In the genomic region with DNA sequence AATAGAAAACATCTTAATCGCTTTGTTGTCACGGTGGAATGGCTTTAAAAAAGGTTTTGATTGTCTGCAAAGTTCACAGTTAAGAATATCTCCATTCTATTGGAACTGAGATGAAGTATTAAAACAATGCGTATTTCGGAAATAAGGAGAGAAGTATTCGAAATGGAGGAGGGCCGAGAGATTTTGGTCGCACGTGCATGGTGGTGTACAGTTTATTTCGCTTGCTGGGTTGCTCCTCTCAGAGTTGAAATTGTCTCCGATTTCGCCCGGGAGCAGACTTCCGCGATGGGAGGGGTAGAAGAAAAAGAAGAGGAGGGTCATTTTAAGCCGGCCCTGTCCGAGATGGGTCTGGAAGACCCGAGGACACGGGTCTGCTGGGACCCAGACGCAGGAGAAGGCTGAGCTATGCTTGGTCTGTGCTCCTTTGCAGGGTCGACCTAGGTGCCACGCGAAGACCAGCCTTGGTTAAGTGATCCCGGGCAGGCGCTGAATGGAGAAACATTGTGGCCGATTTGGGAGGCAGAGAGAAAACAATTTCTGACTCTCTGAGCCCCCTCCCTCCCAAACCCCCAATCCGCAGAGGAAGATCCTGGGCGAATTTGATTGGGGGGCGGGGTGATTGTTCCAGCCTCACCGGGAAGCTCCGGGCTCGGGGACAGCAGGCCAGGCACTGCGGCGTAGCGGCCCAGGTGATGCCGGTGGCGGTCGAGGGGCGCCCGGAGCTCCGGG, we compare ENCODE assay signal across 8 mouse cellular contexts. TPM values are rescaled to one million over a fixed set of nuclear protein-coding genes. Genes with fewer than 3 reads are reported as not detected.
DNase-seq lines count a peak whose midpoint lies in the region; ATAC-seq lines count a peak whose summit lies in the region.

No protein-coding gene starts in this region.

- H3K9me3 ChIP-seq in embryonic facial prominence, embryonic 11.5 days (replicated peaks; ENCODE audit: control insufficient read depth, low read length) = no peaks in the 10 kb centered on the region
- H3K9me3 ChIP-seq in hindbrain, embryonic 12.5 days (replicated peaks) = no peaks in the 10 kb centered on the region
- H3K9me3 ChIP-seq in neural tube, embryonic 13.5 days = no peaks in the 10 kb centered on the region

- under 1% methylated on average over 40 of the region's 40 CpGs for WGBS in embryonic facial prominence, embryonic 11.5 days
- 2% methylated on average over 40 of the region's 40 CpGs for WGBS in hindbrain, embryonic 12.5 days
- under 1% methylated on average over 39 of the region's 40 CpGs for WGBS in neural tube, embryonic 13.5 days

- H3K27ac ChIP-seq in embryonic facial prominence, embryonic 11.5 days (replicated peaks; ENCODE audit: low read depth, low read length) = peak overlapping the region; percentile 98
- H3K27ac ChIP-seq in hindbrain, embryonic 12.5 days = peak overlapping the region; percentile 99
- H3K27ac ChIP-seq in neural tube, embryonic 13.5 days (replicated peaks) = peak overlapping the region; percentile 100

- peak overlapping the region; percentile 99 for H3K4me2 ChIP-seq in embryonic facial prominence, embryonic 11.5 days (ENCODE audit: low read depth, low read length)
- peak overlapping the region; percentile 73 for H3K4me2 ChIP-seq in hindbrain, embryonic 12.5 days (replicated peaks)
- peak overlapping the region; percentile 99 for H3K4me2 ChIP-seq in neural tube, embryonic 13.5 days

- peak overlapping the region; percentile 99 for H3K9ac ChIP-seq in embryonic facial prominence, embryonic 11.5 days (replicated peaks; ENCODE audit: low read length)
- H3K9ac ChIP-seq in hindbrain, embryonic 12.5 days = peak overlapping the region; percentile 100
- H3K9ac ChIP-seq in neural tube, embryonic 13.5 days = peak overlapping the region; percentile 100

- no peak for ATAC-seq in embryonic facial prominence, embryonic 11.5 days (replicated peaks; ENCODE audit: insufficient number of reproducible peaks, low FRiP score, low TSS enrichment, low read depth)
- ATAC-seq in hindbrain, embryonic 12.5 days (ENCODE audit: low FRiP score) = no peak
- ATAC-seq in neural tube, embryonic 13.5 days (ENCODE audit: low read depth) = no peak

- peak; percentile 70 to 73 for DNase-seq in left cerebral cortex, postnatal 36 days (ENCODE audit: low spot score in 2 of 2)
- DNase-seq in left cerebral cortex, adult 11 months (ENCODE audit: low spot score) = no peak
- DNase-seq in adipocyte (ENCODE audit: low spot score) (peak; percentile 69), liver (peak; percentile 51)
- DNase-seq in embryonic facial prominence, embryonic 11.5 days (ENCODE audit: low spot score) = peak; percentile 85
- DNase-seq in natural killer cell, adult 2 months (ENCODE audit: low spot score in 2 of 2) = no peak

- H3K4me3 ChIP-seq in embryonic facial prominence, embryonic 11.5 days (ENCODE audit: low read depth, low read length) = peak overlapping the region; percentile 91
- peak overlapping the region; percentile 79 for H3K4me3 ChIP-seq in hindbrain, embryonic 12.5 days
- peak overlapping the region; percentile 79 for H3K4me3 ChIP-seq in neural tube, embryonic 13.5 days

- no peaks in the 10 kb centered on the region; the same call in 1 of the 2 replicates for H3K36me3 ChIP-seq in embryonic facial prominence, embryonic 11.5 days (replicated peaks; ENCODE audit: control insufficient read depth, insufficient read depth, low read depth, low read length)
- H3K36me3 ChIP-seq in hindbrain, embryonic 12.5 days = 0 out of 2 replicates have a peak, but pooled peaks cover 5% of the 10 kb centered on the region
- H3K36me3 ChIP-seq in neural tube, embryonic 13.5 days = no peaks in the 10 kb centered on the region

- H3K4me1 ChIP-seq in embryonic facial prominence, embryonic 11.5 days (ENCODE audit: control insufficient read depth, insufficient read depth, low read length) = peaks cover 10% of the 10 kb centered on the region
- peaks cover 28% of the 10 kb centered on the region for H3K4me1 ChIP-seq in hindbrain, embryonic 12.5 days
- peaks cover 40% of the 10 kb centered on the region for H3K4me1 ChIP-seq in neural tube, embryonic 13.5 days (replicated peaks)

- intact Hi-C loops in left cerebral cortex, postnatal 36 days (cut with DNase I) = loop anchor here (2.0 kb wide), 1 partner anchor 71 kb away; no protein-coding TSS in a partner anchor

- no peaks in the 10 kb centered on the region for H3K27me3 ChIP-seq in embryonic facial prominence, embryonic 11.5 days (ENCODE audit: control insufficient read depth, insufficient read depth, low read length)
- no peaks in the 10 kb centered on the region for H3K27me3 ChIP-seq in hindbrain, embryonic 12.5 days
- H3K27me3 ChIP-seq in neural tube, embryonic 13.5 days = no peaks in the 10 kb centered on the region

RNA-seq across cellular contexts. Expression of gene Bahcc1, which starts 2.8 kb away (rescaled TPM):
- total RNA-seq in left cerebral cortex, postnatal 36 days (2021) = 10 to 100 TPM; 15.3 to 20.9 TPM
- 13.5 and 15.2 TPM in 2 replicates for polyA plus RNA-seq in embryonic facial prominence, embryonic 11.5 days (2014; fragmentation: Nextera tagmentation; extraction: Ambion mirVana)
- 21.9 and 23.8 TPM in 2 replicates for polyA plus RNA-seq in hindbrain, embryonic 12.5 days (2016; fragmentation: Nextera tagmentation; extraction: Ambion mirVana)
- polyA plus RNA-seq in neural tube, embryonic 13.5 days (2015; fragmentation: Nextera tagmentation; extraction: Ambion mirVana) = 13.6 and 15.3 TPM in 2 replicates

Comparison
In these comparisons a context has a peak if more than half of its experiments do, and no peak if none do; other contexts are left out.
1. DNase-seq: peak in left cerebral cortex, postnatal 36 days (2 of 2), adipocyte (single experiment), embryonic facial prominence, embryonic 11.5 days (single experiment) and liver (single experiment); none in left cerebral cortex, adult 11 months (single experiment) and natural killer cell, adult 2 months (0 of 2).
2. Peak in every context shown above with its lines, with median percentiles within 50 percentile points of each other: H3K27ac ChIP-seq, H3K4me2 ChIP-seq, H3K4me3 ChIP-seq and H3K9ac ChIP-seq.